Mouse (Mus musculus) liver, postnatal 0 days (tissue): ENCODE measurements at regions not wholly inside any gene's neighbourhood (a gene's known extent, or its start where the extent isn't known, plus 50 kb on each side); places are given as distances from the start of the nearest gene placed in this dataset.

ENCODE experiments used
- CTCF ChIP-seq: sonication (generic); IDR thresholded peaks from 2 replicates; pipeline ENCODE4 v1.5.1; 2016; ENCODE audit warnings: antibody characterized with exemption, low read depth
- EP300 ChIP-seq: IDR thresholded peaks from 2 replicates; pipeline ENCODE4 v1.6.1; 2016; ENCODE audit warnings: antibody characterized with exemption, low read depth, mild to moderate bottlenecking

GRCm38 (mm10) chr7:36317466-36318212 lies 380.3 kb upstream of the Tshz3 start:
- no peak for TF ChIP-seq CTCF
- no peak for TF ChIP-seq EP300
